Mouse (Mus musculus) skeletal muscle tissue, adult 2 months (tissue): ENCODE data around the gene Gpm6b.

ENCODE experiments used
- DNase-seq: peaks from one replicate; pipeline ENCODE4 v3.0.0-alpha.2; 2012; ENCODE audit warnings: low read depth, low spot score

Gpm6b gene

DNA sequence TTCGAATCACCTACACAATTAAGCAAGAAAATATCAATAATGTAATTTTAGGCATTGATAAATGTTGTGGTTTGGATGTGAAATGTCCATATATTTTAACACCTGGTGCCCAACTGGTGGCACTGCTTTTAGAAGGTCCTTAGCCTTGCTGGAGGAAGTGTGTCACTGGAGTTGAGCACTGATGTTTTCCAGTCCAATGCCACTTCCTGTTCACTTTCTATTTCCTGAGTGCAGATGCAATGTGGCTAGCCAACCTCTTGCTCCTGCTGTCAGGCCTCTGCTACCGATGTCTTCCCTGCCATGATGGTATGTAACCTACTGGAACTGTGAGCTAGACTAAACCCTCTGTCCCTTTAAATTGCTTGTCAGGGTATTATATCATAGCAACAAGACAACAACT lies 65.6 kb downstream of the Gpm6b start:
- DNase-seq, result no peak

DNA sequence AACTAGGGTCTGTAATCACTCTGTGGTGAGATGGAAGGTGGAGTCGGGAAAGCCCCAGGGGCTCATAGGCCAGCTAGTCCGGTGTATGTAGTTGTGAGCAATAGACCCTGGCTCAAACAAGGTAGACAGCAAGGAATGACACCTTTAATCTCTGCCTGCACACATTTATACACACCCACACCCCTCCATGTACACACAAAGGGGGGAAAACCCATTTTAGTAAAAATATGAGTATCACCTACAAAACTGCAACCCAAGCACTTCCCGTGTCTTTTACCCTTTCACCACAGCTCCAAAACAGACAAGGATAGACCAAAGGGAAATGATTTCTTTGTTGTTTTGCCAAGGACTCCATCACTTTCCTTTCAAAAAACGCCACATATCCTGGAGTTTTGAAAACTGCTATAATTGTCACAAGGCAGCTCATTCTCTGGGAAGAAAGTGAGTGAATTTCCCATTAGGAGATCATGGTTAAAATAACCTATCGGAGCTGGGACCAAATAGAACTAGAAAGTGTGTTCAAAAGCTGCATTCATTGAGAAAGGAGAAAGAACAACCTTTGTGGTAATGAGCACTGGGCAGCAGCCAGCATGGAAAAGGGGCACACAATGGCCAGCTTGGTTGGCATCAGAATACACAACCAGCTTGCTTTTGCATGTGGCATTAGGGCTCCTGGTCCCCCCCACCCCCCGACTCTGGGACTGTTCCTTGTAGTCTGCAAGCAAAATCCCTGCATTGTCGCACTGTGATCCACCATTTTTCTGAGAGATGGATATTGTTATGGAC lies 68.9 kb downstream of the Gpm6b start:
- no peak for DNase-seq

DNA sequence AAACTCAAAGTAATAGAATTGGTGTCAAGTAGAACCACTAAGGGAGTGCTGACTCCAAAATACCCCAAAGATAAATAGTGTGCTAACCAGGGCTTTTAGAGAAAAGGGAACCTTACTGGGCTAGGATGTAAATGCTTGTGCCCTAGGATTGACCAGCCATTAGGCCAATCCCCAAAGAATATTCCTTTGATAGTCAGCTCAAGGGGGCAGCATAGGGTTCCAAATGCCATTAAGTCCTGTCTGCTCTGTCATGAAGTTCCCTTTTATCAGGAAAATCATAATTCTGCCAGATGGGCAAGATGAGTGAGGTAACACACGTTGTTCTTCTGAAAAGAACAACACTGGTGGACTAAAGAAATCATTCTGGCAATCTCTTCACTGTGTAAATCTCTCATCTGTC lies 70.1 kb downstream of the Gpm6b start:
- no peak for DNase-seq

DNA sequence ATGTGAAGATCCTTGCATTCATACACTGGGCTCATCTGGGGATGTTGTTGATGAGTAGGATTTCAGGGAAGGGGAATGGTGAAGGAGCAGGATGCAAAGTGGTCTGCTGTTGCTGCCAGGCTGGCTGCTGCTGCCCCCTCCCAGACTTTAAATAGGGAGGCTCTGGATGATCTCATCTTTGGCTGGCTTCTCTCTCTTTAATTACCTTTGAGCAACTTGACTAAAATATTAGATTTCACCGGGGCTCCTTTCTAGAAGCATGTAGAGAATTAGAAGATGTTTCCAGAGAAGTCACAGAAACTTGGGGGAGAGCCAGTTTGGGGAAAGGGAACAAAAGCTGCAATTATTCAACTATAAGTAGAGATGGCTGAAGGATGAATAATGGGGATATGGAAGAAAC lies 76.5 kb downstream of the Gpm6b start:
- DNase-seq, result no peak

DNA sequence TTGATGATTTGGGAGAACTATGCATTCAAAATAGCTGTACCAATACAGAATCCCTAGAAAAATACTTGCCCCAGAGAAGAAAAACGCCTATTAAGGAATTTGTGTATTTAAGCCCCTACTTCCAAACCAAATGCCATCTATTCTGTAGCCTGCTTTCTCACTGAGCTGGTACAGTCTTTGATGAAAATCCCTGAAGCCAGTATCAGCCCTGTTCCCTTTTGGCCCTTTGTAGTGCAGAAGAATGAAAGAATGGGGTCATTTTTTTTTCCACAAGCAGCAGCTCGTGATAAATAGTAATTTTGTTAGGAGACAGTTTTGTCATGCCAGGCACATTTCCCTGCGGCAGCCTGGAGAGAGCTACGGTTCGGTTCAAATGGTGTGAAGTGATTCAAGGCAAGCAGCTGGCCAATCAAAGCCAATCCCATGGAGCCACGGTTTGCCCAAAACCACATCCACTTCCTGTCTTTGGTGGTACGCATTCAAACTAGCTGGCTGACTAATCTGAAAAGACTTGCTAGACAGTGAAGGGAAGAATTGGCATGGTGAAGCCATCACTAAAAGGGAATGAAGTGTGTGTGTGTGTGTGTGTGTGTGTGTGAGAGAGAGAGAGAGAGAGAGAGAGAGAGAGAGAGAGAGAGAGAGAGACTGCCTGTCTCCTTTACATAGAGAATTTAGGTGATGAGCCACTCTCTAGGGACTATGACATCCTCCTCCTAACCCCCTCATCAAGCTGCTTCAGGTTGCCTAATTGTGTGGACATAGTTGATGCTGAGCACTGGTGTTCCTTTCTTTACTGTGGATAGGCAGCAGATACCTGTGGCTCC lies 78.1 kb downstream of the Gpm6b start:
- DNase-seq, result peak; percentile 1

DNA sequence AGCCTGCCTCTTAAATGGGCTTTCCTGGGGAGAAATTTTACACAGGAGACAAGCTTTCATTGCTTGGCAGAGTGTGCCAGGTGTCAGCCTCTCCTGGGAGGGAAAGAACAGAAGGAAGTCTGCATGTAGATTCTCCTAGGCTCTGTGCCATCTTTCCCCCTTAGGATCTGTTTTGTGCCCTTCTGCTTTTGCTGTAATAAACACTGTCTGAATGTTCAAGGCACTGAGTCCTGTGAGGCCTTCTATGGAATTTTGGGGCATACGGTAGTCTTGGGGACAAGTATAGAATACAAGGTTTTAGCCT lies 78.6 kb downstream of the Gpm6b start:
- DNase-seq, result no peak

DNA sequence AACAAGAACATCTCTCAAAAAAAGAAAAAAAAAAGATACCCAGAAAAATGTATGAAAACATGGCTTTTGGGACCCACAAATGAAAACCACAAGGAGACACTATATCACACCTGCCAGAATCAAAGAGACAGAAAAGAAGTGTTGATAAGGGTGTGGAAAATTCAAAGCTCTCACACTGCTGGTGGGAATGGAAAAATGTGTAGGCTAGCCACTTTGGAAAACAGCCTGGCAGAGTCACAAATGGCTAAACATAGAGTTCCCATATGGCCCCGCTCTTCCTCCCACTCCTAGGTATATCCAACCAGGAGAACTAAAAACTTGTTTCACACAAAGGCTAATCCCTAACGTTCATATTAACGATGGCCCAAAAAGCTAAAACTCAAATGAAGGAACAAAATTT lies 84.5 kb downstream of the Gpm6b start:
- DNase-seq, result no peak

DNA sequence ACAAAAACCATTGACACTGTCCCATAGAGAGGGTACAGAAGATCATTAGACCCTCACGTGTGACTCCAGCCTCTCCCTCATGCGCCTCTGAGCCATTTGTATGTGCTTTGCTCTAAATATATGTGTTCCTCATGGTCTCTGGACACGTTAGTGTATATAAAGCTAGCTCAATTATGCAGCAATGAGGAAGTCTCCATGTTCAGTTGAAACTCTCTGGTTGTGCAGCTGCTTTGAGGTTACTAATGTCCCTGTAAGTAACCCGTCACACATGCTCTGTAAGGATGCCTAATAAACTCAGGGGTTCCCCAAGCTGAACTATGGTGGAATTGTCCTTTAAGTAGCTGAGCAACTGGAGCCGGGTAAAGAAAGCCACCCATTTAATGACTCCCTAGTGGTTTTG lies 88.9 kb downstream of the Gpm6b start:
- no peak for DNase-seq

DNA sequence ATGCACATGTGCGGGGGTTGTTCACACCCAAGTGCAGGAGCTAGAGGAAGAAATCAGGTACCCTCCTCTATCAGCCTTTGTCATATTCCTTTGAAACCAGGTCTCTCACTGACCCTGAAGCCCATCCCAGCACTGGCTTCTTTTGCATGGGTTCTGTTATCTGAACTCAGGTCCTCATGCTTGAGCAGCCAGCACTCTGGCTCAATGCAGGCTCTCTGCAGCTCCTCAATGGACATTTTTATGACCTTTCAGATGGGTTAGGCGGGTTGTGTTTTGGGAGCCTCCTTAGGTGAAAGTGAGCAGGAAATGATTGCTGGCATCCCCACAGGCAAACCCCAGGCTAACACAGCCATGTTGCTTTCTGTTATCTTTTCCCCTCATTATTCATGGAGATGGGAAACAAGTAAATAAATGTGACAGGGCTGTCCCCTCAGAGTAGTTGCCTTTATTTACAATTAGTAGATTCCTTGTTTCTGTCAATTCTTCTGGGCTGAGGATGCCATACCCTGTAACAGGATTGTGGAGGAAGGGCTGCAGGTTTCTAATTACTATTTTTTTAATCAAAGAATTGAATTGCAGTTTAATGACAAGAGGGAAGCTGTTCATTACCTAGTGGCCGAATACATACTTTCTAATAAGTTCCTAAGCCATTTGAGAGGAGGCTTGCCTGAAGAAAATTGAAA lies 89.6 kb downstream of the Gpm6b start:
- no peak for DNase-seq

DNA sequence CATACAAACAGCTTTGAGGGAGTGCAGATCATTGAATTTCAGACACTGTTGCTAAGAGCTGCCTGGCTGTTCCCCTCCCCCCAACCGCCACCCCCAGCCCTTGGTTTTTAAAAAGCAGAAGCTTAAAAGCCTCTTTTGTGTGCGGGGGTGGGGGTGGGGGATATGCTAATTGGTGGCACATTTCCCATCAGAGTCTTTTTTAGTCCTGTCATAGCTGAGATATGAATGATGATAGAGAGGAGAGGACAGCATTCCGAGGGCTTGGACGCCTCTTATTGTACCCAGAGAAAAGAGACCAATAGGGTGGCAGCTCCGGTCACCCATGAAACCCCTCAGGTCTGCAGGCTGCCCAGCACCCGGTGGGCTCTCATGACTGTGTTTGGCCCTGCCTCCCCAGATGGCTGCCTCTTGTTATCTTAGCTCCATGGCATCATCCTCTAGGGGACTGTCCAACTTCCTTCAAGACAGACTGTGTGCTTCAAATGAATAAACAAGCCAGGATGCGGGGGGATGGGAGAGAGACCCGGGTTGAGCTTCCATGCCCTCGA lies 90.3 kb downstream of the Gpm6b start:
- no peak for DNase-seq

DNA sequence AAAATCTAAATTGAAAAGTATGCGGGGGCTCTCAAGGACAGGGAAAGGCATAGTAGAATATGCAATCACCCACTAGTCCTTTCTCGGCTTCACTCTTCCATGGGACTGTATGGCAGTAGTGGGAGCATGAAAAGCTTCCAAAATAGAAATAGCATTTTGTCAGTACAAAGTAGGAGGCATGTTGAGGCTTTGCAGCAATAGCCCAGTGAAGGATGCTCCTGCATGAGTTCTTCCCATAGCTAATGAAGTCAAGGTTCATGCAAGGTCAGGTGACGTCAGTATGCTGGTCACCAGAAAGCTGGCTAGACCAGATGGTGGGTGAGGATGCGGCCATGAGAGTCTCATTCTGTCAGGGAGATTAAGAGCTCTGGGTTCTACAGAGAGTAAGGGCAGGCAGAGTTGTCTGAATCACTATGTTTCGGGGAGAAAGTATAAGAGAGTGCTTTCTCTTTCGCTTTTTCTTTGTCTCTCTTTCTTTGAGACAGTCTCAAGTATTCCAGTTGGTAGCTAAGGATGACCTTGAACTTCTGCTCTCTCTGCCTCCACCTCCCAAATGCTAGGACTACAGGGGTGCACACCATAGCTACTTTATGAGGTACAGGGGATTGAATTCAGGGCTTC lies 95.9 kb downstream of the Gpm6b start:
- no peak for DNase-seq

DNA sequence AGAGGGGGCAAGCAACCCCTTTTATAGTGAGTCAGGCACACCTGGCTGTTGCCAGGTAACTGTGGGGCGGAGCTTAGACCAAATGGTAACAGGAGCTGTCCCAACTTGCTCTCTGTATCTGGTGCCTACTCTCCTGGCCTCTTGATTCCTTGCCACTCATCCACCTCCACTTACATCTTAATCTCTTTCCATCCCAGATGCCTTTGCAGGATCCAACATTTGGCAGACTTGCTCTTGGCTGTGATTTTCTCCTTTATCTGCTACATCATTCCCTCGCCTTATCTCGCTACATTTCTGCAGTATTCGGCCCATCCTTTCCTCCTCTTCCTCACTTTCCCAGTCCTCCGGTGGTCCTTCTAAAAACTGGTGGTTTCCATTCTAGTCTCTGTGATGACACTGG lies 99.6 kb downstream of the Gpm6b start:
- no peak for DNase-seq

DNA sequence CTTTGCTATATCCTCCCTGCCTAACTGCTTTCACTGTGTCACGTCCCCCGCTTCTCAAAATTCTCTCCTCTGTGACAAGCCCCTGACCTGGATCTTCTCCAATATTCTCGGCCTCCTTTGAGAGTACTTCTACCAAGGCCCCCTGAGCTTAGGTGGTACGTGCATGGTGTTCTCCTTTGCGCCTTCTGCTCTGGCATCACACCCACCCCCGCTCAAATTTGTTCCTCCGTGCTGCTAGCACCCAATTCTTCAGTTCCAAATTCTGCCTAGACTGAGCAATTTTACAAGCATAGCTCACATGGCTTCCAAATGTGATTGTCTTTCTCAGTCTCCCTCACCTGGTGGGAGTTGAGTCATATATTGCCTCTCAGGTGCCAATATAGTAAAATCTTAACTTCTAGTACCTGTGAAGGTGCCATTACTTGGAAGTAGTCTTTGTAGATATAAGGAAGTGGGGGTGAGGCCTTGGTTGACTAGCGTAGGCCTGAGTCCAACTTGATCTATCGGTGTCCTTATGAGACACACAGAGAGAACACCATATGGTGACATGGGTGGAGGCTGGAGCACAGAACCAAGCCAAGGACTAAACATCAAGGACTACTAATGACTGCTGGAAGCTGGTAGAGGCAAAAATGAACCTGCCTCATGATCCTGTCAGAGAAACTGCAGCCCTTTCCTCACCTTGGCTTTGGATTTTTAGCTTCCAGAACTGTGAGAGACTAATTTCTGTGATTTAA lies 100.2 kb downstream of the Gpm6b start:
- no peak for DNase-seq

DNA sequence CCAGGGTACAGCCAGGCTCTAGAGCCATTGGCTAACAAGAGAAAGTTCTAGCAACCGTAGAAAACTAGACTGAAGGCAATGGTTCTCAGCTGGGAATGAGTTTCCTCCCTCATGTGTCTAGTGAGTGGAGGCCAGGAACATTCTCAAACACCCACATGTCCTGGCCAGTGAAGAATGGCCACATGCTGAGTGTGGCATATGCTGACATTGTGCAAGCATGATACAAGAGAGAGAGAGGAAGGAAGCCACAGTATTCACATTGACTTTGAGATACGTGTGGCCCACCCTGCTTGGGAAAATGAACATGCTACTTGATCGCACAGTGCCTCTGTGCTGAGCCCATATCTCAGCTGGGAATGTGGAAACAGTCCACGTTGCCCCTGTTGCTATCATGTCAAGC lies 101.2 kb downstream of the Gpm6b start:
- DNase-seq, result no peak

DNA sequence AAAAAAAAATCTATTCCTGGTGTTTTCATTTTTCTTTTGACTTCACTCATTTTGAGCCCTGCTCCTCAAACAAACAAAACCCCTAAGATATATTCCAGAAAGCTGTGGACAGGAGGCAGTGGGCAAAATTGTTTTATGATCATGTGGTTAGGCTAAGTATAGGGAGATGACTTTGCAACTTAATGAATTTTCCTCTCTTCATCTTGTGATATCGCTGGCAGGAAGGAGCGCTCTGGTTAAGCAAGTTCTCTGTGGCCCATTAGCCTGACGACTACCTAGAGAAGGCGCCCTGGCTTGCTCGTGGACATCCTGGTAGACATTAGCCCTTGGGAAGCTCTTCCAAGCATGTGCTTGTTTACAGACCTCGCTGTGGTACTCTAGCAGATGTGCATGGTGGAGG lies 103.1 kb downstream of the Gpm6b start:
- DNase-seq, result no peak

DNA sequence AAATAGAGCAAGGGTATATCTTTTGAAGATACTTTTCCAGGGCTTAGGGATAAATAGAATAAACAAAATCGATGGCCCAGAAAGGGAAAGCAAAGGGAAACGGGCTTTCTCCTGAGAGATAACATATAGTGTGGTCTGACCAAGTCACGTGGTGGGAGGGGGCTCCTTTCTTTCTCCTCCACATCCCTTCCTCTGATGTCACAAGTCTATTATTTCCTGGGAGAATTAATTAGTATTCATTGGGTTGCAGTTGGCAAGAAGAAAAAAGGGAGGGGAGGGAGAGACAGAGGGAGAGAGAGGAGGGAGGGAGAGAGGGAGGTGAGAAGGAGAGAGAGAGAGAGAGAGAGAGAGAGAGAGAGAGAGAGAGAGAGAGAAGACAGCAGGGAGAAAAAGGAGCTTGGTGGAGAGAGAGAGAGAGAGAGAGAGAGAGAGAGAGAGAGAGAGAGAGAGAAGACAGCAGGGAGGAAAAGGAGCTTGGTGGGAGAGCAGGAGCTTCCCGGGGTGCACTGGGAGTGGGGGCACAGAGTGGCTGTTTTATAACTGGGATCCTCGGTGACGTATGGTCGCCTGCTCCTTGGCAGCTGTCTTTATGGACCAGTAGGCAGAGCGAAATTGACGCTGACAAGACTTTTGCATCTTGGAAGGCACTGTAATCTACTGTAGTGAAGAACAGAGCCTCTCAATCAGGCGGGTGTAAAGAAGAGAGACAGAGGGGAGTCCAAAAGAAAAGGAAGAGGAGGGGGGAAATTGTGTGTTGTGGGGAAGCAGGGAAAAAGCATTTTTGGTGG lies 105.7 kb downstream of the Gpm6b start:
- no peak for DNase-seq

DNA sequence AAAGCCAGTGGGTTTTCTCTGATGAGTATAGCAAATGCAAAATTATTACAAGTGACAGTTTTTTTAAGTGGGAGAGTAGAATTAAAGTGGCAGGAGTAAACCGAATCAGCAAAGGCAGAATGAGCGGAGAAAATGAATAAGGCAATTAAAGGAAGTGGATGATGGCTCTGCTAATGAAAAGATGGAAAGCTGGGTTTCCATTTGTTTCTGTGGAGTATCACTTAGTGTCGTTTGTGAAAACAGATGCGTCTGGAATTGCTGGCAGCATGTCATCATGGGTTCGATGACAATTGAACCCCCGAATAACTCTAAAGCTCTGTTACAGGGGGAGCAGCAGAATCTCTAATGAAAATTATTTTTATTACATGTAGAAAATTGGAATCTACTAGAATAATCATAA lies 109.4 kb downstream of the Gpm6b start:
- DNase-seq, result no peak

DNA sequence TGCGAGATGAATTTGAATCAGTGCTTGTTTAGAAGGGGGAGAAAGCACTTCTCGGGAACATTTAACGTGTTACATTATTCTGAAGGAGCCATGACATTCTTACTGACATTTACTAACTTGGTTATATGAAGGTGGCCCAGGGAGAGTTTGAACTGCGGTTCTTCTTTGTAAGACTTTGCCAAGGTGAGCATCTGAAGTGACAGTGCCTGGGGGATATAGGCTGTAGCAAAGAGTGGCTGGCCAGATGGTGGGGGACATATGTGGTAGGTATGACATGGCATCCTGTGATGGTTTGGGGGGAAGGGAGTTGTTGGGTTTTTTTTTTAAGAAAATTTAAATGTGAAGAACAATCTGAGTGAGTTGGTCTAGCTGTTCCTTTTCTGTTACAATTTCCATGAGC lies 109.9 kb downstream of the Gpm6b start:
- DNase-seq, result no peak

DNA sequence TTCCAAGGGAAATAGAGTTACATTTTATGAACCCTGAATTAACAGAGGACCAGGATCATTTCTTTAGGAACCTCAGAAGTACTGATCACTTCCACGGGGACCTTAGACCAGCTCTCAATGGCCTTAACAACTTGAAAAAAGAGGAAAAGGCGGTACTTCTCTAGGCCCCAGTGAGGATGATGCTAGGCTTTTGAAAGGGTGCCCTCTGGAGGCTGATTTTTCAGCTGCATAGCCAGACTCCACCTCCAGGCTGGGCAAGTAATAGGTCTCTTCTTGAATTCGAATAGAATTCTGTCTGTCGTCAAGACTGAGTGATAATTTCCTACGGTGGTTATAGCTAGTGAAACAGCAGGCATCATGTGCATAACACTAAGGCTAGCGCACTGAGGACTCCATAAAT lies 113.1 kb downstream of the Gpm6b start:
- peak; percentile 10 for DNase-seq

DNA sequence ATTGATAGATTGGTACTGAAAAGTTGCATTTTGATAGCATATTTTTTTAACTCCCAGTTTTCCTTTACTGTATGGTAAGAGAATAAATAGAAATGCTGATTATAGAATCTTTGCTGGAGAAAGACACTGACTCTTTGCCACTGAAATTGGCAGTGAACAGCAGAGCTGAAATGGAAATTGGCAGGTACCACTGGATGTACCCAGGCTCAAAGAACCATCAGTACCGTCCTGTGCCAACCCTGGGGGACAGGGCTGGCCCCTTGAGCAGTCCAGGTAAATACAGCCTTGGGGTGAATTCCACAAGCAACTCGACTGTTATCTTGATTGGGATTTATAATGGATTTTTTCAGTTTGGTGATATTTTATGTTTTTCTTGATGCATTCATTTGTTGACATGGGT lies 114.7 kb downstream of the Gpm6b start:
- DNase-seq, result no peak

DNA sequence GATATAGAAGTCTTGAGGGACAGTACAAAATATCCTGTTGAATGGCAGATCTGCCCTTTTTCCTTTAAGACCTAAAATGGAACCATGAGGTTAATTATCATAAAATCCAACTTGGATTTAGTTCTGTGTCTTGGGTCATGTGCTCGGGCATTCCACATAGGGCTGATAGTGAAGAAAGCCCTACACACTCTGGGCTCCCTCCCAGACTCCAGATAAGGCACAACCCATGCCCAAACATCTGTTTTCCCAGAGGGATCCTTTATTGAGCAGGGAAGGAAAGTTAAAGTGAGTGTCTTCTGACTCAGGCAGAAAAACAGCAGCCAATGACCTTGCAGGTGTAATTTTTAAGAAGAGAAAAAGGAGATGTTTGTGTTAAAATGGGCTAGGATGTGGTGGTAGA lies 116.2 kb downstream of the Gpm6b start:
- no peak for DNase-seq
